Mouse (Mus musculus) urinary bladder, adult 2 months (tissue): ENCODE results near the gene Tbc1d32. TPM values are rescaled to one million over a fixed set of nuclear protein-coding genes. Genes with fewer than 3 reads are reported as not detected.
A peak's percentile ranks its signal among the peaks of the same experiment; 100 is the strongest.
"Not testable (repeated sequence)": the region's sequence is repeated elsewhere in the genome, so short reads cannot be mapped to it uniquely, and the experiment has no call there.

Experiments used
- DNase-seq: peaks from one replicate; pipeline ENCODE4 v3.0.0; 2022; ENCODE audit warnings: low spot score
- polyA plus RNA-seq: library from polyadenylated mRNA; depleted of rRNA; stranded (reverse); fragments of >200 nt; gene quantifications from 2 replicates; pipeline ENCODE4 v1.2.3, GENCODE M21; 2012; rRNA removed

Tbc1d32 gene
- polyA plus RNA-seq: 4.3 and 4.4 TPM in 2 replicates

GRCm38 (mm10) chr10:56228568-56229209 is at the start of gene Tbc1d32:
Gene Tbc1d32, minus strand, starts transcription at chr10:56228689.
- peak; percentile 84 for DNase-seq

GRCm38 (mm10) chr10:56227771-56228275 is 666 bp downstream of the Tbc1d32 start:
- DNase-seq: no peak

GRCm38 (mm10) chr10:56215797-56216196 is 12.7 kb downstream of the Tbc1d32 start:
- no peak for DNase-seq

- DNase-seq: no peak
These were observed 18.1 kb downstream of the Tbc1d32 start for GRCm38 (mm10) chr10:56210343-56210742.

GRCm38 (mm10) chr10:56206802-56207404 is 21.6 kb downstream of the Tbc1d32 start:
- no peak for DNase-seq

GRCm38 (mm10) chr10:56204348-56204747 is 24.1 kb downstream of the Tbc1d32 start:
- DNase-seq: no peak

- DNase-seq: no peak
These were observed 28.6 kb downstream of the Tbc1d32 start for GRCm38 (mm10) chr10:56199902-56200301.

GRCm38 (mm10) chr10:56198691-56199090 is 29.8 kb downstream of the Tbc1d32 start:
- DNase-seq: no peak

- DNase-seq: no peak
These were observed 34.2 kb downstream of the Tbc1d32 start for GRCm38 (mm10) chr10:56194310-56194709.

- no peak for DNase-seq
These were observed 46.8 kb downstream of the Tbc1d32 start for GRCm38 (mm10) chr10:56181727-56182126.

- no peak for DNase-seq
These were observed 55.3 kb downstream of the Tbc1d32 start for GRCm38 (mm10) chr10:56173184-56173583.

GRCm38 (mm10) chr10:56167721-56168120 is 60.8 kb downstream of the Tbc1d32 start:
- not testable (repeated sequence) for DNase-seq

- DNase-seq: no peak
These were observed 62.7 kb downstream of the Tbc1d32 start for GRCm38 (mm10) chr10:56165758-56166157.

- DNase-seq: no peak
These were observed 64.1 kb downstream of the Tbc1d32 start for GRCm38 (mm10) chr10:56164411-56164810.

- DNase-seq: no peak
These were observed 69.7 kb downstream of the Tbc1d32 start for GRCm38 (mm10) chr10:56158748-56159147.

GRCm38 (mm10) chr10:56158207-56158606 is 70.3 kb downstream of the Tbc1d32 start:
- no peak for DNase-seq

- DNase-seq: no peak
These were observed 71.5 kb downstream of the Tbc1d32 start for GRCm38 (mm10) chr10:56156956-56157355.

GRCm38 (mm10) chr10:56148920-56149319 is 79.6 kb downstream of the Tbc1d32 start:
- no peak for DNase-seq

GRCm38 (mm10) chr10:56137191-56137590 is 91.3 kb downstream of the Tbc1d32 start:
- DNase-seq: no peak

- DNase-seq: no peak
These were observed 98.8 kb downstream of the Tbc1d32 start for GRCm38 (mm10) chr10:56129642-56130041.

GRCm38 (mm10) chr10:56126972-56127371 is 101.5 kb downstream of the Tbc1d32 start:
- no peak for DNase-seq

GRCm38 (mm10) chr10:56115636-56116180 is 112.8 kb downstream of the Tbc1d32 start:
- no peak for DNase-seq
